ENCODE assay signal across 21 mouse cellular contexts in genomic region chr4:63743660-63744059, GRCm38 (mm10). TPM values are rescaled to one million over a fixed set of nuclear protein-coding genes. Genes with fewer than 3 reads are reported as not detected.
DNase-seq lines count a peak whose midpoint lies in the region; ATAC-seq lines count a peak whose summit lies in the region.
"Had no signal": no experiment of that assay in that cellular context is flagged by ENCODE, and none has a peak within 500 bp of the region (broad histone marks: within the 10 kb centered on the region; RNA-seq: fewer than 3 reads in every experiment).

No protein-coding gene starts in this region.

- DNase-seq in lung, adult 18-20 months: peak; percentile 25 to 53
- DNase-seq in lung, postnatal 10 days: no peak
- DNase-seq in kidney, adult 9 months: peak; percentile 93
- DNase-seq in large intestine, adult 2 months (ENCODE audit: low read depth, low spot score): peak; percentile 67
- no peak for DNase-seq in hindbrain, embryonic 14.5 days (ENCODE audit: low spot score)
- DNase-seq in heart, adult 18-20 months: no peak
- DNase-seq in layer of hippocampus, postnatal 14 days (ENCODE audit: low spot score in 2 of 2): no peak
- DNase-seq: B cell, adult 2 months; cerebellum, adult 11-12 months; gastrocnemius, postnatal 36 days; right cerebral cortex, postnatal 25 days; thymus, adult 2 months had no signal

- 15% methylated on average over 1 of the region's 1 CpGs for WGBS in large intestine, adult 2 months
- WGBS in stomach, embryonic 16.5 days: 27% methylated on average over 1 of the region's 1 CpGs
- WGBS in hindbrain, embryonic 14.5 days: 50% methylated on average over 1 of the region's 1 CpGs

- H3K9me3 ChIP-seq in stomach, embryonic 16.5 days (replicated peaks; ENCODE audit: control insufficient read depth, low read length): no peaks in the 10 kb centered on the region
- H3K9me3 ChIP-seq in hindbrain, embryonic 14.5 days (ENCODE audit: control insufficient read depth, low read length): no peaks in the 10 kb centered on the region
- H3K9me3 ChIP-seq: embryonic facial prominence, embryonic 13.5 days; forebrain, embryonic 10.5 days; heart, embryonic 13.5 days; limb, embryonic 12.5 days; midbrain, embryonic 15.5 days had no signal

- no peak overlapping the region for H3K9ac ChIP-seq in stomach, embryonic 16.5 days (ENCODE audit: low read length)
- H3K9ac ChIP-seq in hindbrain, embryonic 14.5 days: no peak overlapping the region
- H3K9ac ChIP-seq: embryonic facial prominence, embryonic 13.5 days; heart, embryonic 13.5 days; limb, embryonic 12.5 days; midbrain, embryonic 15.5 days had no signal

- no peaks in the 10 kb centered on the region for H3K36me3 ChIP-seq in stomach, embryonic 16.5 days (ENCODE audit: control insufficient read depth, insufficient read depth, low read length)
- H3K36me3 ChIP-seq in hindbrain, embryonic 14.5 days (replicated peaks; ENCODE audit: control insufficient read depth, insufficient read depth): no peaks in the 10 kb centered on the region
- H3K36me3 ChIP-seq: embryonic facial prominence, embryonic 13.5 days; forebrain, embryonic 10.5 days; heart, embryonic 13.5 days; limb, embryonic 12.5 days; midbrain, embryonic 15.5 days had no signal

- H3K27me3 ChIP-seq in stomach, embryonic 16.5 days (ENCODE audit: control insufficient read depth, insufficient read depth, low read length): peaks cover 7% of the 10 kb centered on the region
- H3K27me3 ChIP-seq in hindbrain, embryonic 14.5 days (ENCODE audit: control insufficient read depth, insufficient read depth, low read length): no peaks in the 10 kb centered on the region
- H3K27me3 ChIP-seq: embryonic facial prominence, embryonic 13.5 days; limb, embryonic 12.5 days; midbrain, embryonic 15.5 days had no signal

- ATAC-seq in stomach, embryonic 16.5 days (ENCODE audit: insufficient read depth, low FRiP score): peak; percentile 48; the same call in 1 of the 2 replicates
- ATAC-seq in hindbrain, embryonic 14.5 days (ENCODE audit: low FRiP score): no peak
- ATAC-seq: midbrain, embryonic 15.5 days had no signal

- H3K4me1 ChIP-seq in stomach, embryonic 16.5 days (ENCODE audit: control insufficient read depth, insufficient read depth, low read length): peaks cover 22% of the 10 kb centered on the region
- 0 out of 2 replicates have a peak, but pooled peaks cover 2% of the 10 kb centered on the region for H3K4me1 ChIP-seq in hindbrain, embryonic 14.5 days (replicated peaks; ENCODE audit: control insufficient read depth, insufficient read depth, low read length)
- H3K4me1 ChIP-seq: midbrain, embryonic 15.5 days had no signal

- H3K4me2 ChIP-seq in stomach, embryonic 16.5 days (ENCODE audit: low read depth, low read length): no peak overlapping the region
- H3K4me2 ChIP-seq in hindbrain, embryonic 14.5 days (replicated peaks): no peak overlapping the region
- H3K4me2 ChIP-seq: embryonic facial prominence, embryonic 13.5 days; heart, embryonic 13.5 days; limb, embryonic 12.5 days; midbrain, embryonic 15.5 days had no signal

- H3K4me3 ChIP-seq in stomach, embryonic 16.5 days (replicated peaks; ENCODE audit: low read length): no peak overlapping the region
- no peak overlapping the region for H3K4me3 ChIP-seq in hindbrain, embryonic 14.5 days (replicated peaks; ENCODE audit: low read length)
- H3K4me3 ChIP-seq: embryonic facial prominence, embryonic 13.5 days; forebrain, embryonic 10.5 days; heart, embryonic 13.5 days; left cerebral cortex, adult 2 months; limb, embryonic 12.5 days; midbrain, embryonic 15.5 days had no signal

- no peak overlapping the region for H3K27ac ChIP-seq in stomach, embryonic 16.5 days (ENCODE audit: low read length)
- no peak overlapping the region for H3K27ac ChIP-seq in hindbrain, embryonic 14.5 days
- H3K27ac ChIP-seq: embryonic facial prominence, embryonic 13.5 days; forebrain, embryonic 10.5 days; heart, embryonic 13.5 days; left cerebral cortex, adult 2 months; limb, embryonic 12.5 days; midbrain, embryonic 15.5 days had no signal

RNA-seq across cellular contexts. Expression of gene Tnfsf15, which starts 1.3 kb away (rescaled TPM):
- 0.17 and 0.27 TPM in 2 replicates for polyA plus RNA-seq in large intestine, adult 2 months (2012; rRNA removed)
- 0.08 and 0.21 TPM in 2 replicates for polyA plus RNA-seq in stomach, embryonic 16.5 days (2015; fragmentation: Nextera tagmentation; extraction: Ambion mirVana)
- polyA plus RNA-seq in hindbrain, embryonic 14.5 days (2014; fragmentation: Nextera tagmentation; extraction: Ambion mirVana): not detected in 2 replicates
- total RNA-seq in heart, adult 18-20 months (2021): not detected
- not detected for total RNA-seq in layer of hippocampus, postnatal 14 days (2021)
- total RNA-seq: common myeloid progenitor, adult 5-6 weeks; gastrocnemius, postnatal 36 days; hematopoietic stem cell, adult 5-6 weeks had no signal
- polyA plus RNA-seq: embryonic facial prominence, embryonic 13.5 days; forebrain, embryonic 10.5 days; limb, embryonic 12.5 days; midbrain, embryonic 15.5 days had no signal

Comparison
In these comparisons a context has a peak if more than half of its experiments do, and no peak if none do; other contexts are left out.
1. DNase-seq: peak in lung, adult 18-20 months (2 of 2), kidney, adult 9 months (single experiment) and large intestine, adult 2 months (single experiment); none in lung, postnatal 10 days (single experiment), hindbrain, embryonic 14.5 days (single experiment), heart, adult 18-20 months (0 of 2) and layer of hippocampus, postnatal 14 days (0 of 2).